ENCODE assay signal across 10 mouse cellular contexts in the genomic region with DNA sequence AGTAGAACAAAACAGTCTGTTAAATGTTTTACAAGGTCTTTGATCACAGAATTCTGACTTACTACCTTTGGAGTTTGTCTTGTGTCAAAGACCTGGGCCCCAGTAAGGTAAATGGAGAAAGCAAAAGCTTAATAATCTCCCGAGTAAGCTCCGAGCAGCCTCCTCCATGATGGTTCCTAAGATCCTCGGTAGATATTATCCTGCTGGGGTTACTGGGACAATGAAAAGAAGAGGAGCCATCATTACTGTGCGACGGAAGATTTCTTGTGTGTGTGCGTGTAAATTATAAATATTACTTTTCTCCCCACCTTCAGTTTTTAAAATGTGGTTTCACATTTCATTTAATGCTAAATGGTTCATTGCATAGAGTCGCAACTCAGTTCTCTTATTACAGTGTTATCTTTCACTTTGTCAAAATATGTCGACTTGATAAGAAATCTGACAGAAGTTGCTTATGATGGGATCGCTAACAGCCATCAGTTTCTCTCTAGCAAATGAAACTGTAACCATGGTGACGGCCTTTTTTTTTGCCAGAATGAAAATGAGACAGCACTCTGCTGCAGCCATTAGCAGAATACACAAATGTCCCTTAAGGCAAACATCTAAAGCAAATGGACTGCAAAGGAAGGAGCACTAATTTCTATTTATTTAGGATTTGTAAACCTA.
DNase-seq lines count a peak whose midpoint lies in the region; ATAC-seq lines count a peak whose summit lies in the region.
"Had no signal": no experiment of that assay in that cellular context is flagged by ENCODE, and none has a peak within 500 bp of the region (broad histone marks: within the 10 kb centered on the region; RNA-seq: fewer than 3 reads in every experiment).

No protein-coding gene starts in this region.

- peak; percentile 76 for ATAC-seq in midbrain, embryonic 11.5 days (ENCODE audit: low FRiP score)
- ATAC-seq in inflammation-experienced regulatory T-cells, adult 6 months = peak; percentile 88
- ATAC-seq in stomach, embryonic 14.5 days (ENCODE audit: insufficient number of reproducible peaks, insufficient read depth, low FRiP score, low read depth) = peak; percentile 42; the same call in 1 of the 2 replicates

- H3K27ac ChIP-seq in midbrain, embryonic 11.5 days (ENCODE audit: low read depth, low read length) = no peak overlapping the region
- no peak overlapping the region for H3K27ac ChIP-seq in midbrain, embryonic 10.5 days (replicated peaks)
- H3K27ac ChIP-seq in stomach, embryonic 14.5 days (ENCODE audit: low read length) = no peak overlapping the region
- H3K27ac ChIP-seq: limb, embryonic 10.5 days had no signal

- WGBS in midbrain, embryonic 11.5 days = 69% methylated on average over 10 of the region's 10 CpGs
- 78% methylated on average over 10 of the region's 10 CpGs for WGBS in midbrain, embryonic 10.5 days
- 46% methylated on average over 10 of the region's 10 CpGs for WGBS in stomach, embryonic 14.5 days

- no peak overlapping the region for H3K9ac ChIP-seq in midbrain, embryonic 11.5 days (ENCODE audit: low read length)
- H3K9ac ChIP-seq in stomach, embryonic 14.5 days (replicated peaks; ENCODE audit: low read depth, low read length) = no peak overlapping the region

- peaks cover 13% of the 10 kb centered on the region for H3K4me1 ChIP-seq in midbrain, embryonic 11.5 days (ENCODE audit: control insufficient read depth, insufficient read depth, low read length)
- peaks cover 20% of the 10 kb centered on the region for H3K4me1 ChIP-seq in midbrain, embryonic 10.5 days
- H3K4me1 ChIP-seq in stomach, embryonic 14.5 days (ENCODE audit: control insufficient read depth, insufficient read depth, low read length) = no peaks in the 10 kb centered on the region
- H3K4me1 ChIP-seq: limb, embryonic 10.5 days had no signal

- no peaks in the 10 kb centered on the region for H3K9me3 ChIP-seq in midbrain, embryonic 11.5 days (ENCODE audit: control insufficient read depth, low read length)
- no peaks in the 10 kb centered on the region for H3K9me3 ChIP-seq in midbrain, embryonic 10.5 days (replicated peaks)
- no peaks in the 10 kb centered on the region for H3K9me3 ChIP-seq in stomach, embryonic 14.5 days (ENCODE audit: control insufficient read depth, low read depth, low read length)
- H3K9me3 ChIP-seq: limb, embryonic 10.5 days had no signal

- no peak overlapping the region for H3K4me3 ChIP-seq in midbrain, embryonic 11.5 days (ENCODE audit: low read depth, low read length)
- no peak overlapping the region for H3K4me3 ChIP-seq in midbrain, embryonic 10.5 days
- no peak overlapping the region for H3K4me3 ChIP-seq in stomach, embryonic 14.5 days (ENCODE audit: low read depth, low read length)
- H3K4me3 ChIP-seq: limb, embryonic 10.5 days had no signal

- peak; percentile 23 to 33 for DNase-seq in cerebellum, postnatal 10 days
- DNase-seq in cerebellum, postnatal 4 days (ENCODE audit: low spot score in 2 of 2) = no peak
- DNase-seq in midbrain, embryonic 11.5 days (ENCODE audit: low spot score, missing footprints) = peak; percentile 90
- DNase-seq in midbrain, embryonic 10.5 days (ENCODE audit: low spot score) = no peak
- no peak for DNase-seq in spleen, postnatal 4 days (ENCODE audit: low spot score in 2 of 2)
- DNase-seq in liver = no peak
- DNase-seq: heart, adult 18-20 months had no signal

- no peaks in the 10 kb centered on the region for H3K36me3 ChIP-seq in midbrain, embryonic 11.5 days (ENCODE audit: control insufficient read depth, insufficient read depth, low read length)
- H3K36me3 ChIP-seq in midbrain, embryonic 10.5 days = no peaks in the 10 kb centered on the region
- no peaks in the 10 kb centered on the region for H3K36me3 ChIP-seq in stomach, embryonic 14.5 days (ENCODE audit: control insufficient read depth, insufficient read depth, low read length)
- H3K36me3 ChIP-seq: limb, embryonic 10.5 days had no signal

- H3K27me3 ChIP-seq in midbrain, embryonic 11.5 days (ENCODE audit: control insufficient read depth, insufficient read depth, low read length) = no peaks in the 10 kb centered on the region
- no peaks in the 10 kb centered on the region for H3K27me3 ChIP-seq in midbrain, embryonic 10.5 days (ENCODE audit: low read depth, poor library complexity, severe bottlenecking)
- no peaks in the 10 kb centered on the region for H3K27me3 ChIP-seq in stomach, embryonic 14.5 days (ENCODE audit: control insufficient read depth, insufficient read depth, low read length)

- 0 out of 2 replicates have a peak overlapping the region, but pooled peaks have one; percentile 4 for H3K4me2 ChIP-seq in midbrain, embryonic 11.5 days
- peak overlapping the region; percentile 27; the same call in 1 of the 2 replicates for H3K4me2 ChIP-seq in stomach, embryonic 14.5 days (replicated peaks; ENCODE audit: low read depth, low read length)

Comparison
In these comparisons a context has a peak if more than half of its experiments do, and no peak if none do; other contexts are left out.
1. DNase-seq: peak in cerebellum, postnatal 10 days (2 of 2) and midbrain, embryonic 11.5 days (single experiment); none in cerebellum, postnatal 4 days (0 of 2), midbrain, embryonic 10.5 days (single experiment), spleen, postnatal 4 days (0 of 2) and liver (single experiment).
2. Peak in every context shown above with its lines, with median percentiles within 50 percentile points of each other: ATAC-seq.